Mouse (Mus musculus): ENCODE data around the gene Pcna.

Pcna gene

DNA sequence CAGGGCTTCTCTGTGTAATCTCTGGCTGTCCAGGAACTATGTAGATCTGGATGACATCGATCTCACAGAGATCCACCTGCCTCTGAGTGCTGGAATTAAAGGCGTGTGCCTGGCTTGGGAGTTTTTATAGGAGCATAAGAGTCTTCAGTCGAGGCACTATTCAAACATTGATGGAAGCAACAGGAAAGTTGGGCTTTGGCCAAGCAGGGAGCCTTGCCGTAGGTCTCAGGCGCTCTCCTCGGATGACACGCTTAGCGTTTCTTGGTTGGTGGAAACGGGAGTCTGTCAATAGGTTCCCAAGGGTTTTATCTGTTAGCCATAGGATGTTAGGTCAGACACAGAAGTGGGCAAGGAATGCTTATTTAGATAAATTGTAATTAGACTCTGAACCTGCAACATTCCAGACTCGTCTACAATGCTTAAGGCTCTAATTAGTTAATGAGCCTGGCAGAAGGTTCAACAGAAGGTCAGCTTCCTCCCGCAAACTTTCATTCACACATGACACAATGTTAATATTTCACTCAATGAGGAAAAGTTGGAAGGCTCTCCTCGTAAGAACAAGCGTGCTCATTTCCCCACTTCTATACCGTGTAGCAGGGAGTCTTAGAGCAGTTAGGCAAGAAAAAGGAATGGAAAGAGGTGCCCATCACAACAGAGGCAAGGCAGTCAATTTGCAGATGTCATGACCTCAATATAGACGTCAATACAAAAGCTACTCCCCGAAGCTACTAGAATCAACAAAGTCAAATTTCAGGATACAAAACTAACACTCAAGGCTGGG lies 18.9 kb downstream of the Pcna start:
- DNase-seq (ENCODE audit: low spot score): no peak

DNA sequence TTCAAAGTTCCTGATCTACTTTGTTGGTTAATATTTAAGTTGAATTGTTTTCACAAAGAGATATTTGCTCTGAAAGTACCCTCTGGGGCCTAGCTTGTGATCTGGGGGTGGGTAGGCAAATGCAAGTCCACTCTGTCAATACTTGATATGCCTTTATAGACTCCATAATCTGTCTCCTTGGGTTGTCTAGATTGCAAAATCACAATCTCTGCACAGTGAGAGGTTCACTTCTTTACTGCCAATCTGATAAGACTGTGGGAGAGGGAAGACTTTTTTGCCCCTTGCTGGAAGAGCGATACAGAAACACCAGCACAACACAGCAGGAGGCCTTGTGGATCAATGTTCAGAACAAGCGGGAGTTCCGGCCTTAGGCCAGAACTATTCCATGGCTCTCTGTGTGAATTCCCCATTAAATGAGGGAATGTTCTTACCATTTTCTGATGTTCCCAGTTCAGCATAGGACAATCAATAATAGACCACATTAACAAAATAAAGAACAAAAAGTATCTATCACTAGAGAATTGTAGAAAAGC lies 20.6 kb downstream of the Pcna start:
- DNase-seq (ENCODE audit: low spot score): no peak

DNA sequence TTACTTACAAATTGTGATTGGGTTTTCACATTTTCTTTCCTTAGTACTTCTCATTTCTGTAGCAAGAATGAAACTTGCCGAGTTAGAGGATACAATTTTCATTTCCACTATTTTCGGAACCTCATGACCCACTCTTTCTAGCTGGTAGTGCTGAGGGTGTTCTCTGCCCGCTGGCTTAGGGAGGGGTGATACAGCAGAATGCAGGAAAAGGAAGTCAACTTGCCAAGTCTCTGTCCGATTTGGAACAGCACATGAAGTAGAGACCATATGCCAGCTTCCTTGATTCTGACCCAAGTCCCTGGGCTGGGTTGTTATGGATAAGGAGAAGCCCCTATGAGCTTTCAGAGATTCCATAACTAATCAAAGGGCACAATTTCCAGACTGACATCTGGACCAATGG lies 28.8 kb downstream of the Pcna start:
- DNase-seq (ENCODE audit: low spot score): no peak

DNA sequence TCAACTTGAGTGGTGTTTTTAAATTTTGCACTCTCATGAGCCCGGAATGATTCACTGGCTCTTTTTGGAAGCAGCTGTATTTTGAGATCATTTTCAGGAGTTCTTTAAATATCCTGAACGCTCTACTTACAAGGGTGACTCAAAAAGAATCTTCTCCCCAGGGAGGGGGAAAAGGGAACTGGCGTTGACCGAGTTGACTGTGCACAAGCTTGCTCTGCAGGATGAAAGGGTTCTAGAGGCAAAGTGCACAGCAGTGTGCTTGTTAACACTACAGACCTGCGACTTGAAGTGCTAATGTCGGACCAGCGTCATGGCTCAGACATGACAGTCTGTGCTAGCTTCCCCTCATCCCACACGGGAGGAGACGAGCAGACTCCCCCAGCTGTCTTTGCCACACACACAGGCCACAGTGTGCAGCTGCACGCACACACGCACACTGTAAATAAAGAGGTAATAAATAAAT lies 31.5 kb downstream of the Pcna start:
- DNase-seq (ENCODE audit: low spot score): no peak

DNA sequence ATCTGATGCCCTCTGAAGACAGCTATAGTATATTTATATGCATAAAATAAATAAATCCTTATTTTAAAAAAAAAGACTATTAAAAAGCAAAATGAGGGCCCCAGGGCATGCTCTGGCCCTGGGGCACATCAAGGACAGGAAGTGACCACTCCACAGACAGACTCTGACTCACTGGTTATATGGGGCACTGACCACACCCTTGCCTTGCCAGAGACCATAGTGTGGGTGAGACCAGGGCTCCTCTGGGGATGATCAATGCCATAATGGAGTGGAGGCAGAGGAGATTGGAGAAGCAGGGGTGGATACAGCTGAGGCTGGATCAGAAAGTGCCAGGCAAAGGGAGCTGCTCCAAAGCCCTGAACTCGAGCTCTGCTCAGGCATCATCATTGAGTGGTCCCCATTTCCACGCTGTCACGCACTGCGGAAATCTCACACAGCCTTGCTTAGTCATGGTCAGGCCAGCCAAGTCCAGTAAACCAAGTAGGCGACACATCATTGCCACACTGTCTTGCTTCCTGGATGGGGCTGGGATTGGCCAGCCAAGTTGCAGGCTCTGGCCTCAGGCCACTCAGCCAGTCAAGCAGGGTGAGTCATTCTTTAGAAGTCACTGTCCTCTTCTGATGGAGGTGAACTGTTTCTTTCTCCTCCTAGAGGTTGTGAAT lies 41.0 kb downstream of the Pcna start:
- no peak for DNase-seq (ENCODE audit: low spot score)

DNA sequence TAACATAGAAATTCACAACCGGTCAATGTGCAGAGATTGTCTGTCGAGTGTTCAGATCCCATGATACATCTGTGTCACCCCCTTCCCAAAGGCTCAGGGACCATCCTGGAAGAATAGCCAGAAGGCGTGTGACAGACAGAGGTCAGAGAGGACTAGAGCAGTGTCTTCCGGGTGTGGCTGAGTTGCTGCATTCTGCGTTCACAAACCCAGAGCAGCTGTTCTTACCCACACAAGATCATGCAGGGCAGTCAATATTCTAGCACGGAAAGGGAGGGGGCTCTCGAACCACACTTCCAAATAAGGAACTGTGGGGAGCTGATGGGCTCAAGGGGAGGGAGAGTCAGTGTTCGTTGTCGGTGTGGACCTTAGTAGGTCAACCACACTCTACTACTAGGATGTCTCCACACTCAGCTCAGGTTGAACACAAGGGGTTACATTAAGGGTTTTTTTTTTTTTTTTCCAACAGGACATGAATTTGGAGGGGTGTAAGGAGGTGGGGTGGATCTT lies 42.3 kb downstream of the Pcna start:
- no peak for DNase-seq (ENCODE audit: low spot score)

DNA sequence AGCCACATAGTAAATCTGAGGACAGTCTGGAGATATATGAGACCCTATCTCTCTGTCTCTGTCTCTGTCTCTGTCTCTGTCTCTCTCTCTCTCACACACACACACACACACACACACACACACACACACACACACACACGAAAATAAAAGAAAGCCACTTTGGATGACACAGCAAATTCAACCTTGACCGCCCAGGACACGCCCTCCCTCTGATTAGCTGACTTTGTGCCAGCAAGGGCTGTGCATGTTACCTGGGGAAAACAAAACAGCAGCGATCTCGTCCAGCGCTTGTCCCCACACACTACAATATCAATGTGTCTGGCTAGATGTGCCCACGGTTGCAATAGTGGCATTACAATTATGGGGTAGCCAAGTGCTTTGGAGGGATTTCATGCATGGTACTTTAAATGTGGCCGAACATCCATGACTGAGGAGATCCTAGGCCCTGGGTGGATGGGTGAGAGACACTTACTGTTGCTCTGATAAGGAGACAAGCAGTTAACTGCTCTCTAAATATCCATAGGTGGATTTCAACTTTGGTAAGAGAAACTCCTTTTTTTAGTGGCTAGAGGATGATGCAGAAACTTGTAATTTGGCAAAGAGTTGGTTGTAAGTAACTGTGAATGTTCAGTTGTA lies 44.8 kb downstream of the Pcna start:
- no peak for DNase-seq (ENCODE audit: low spot score)

DNA sequence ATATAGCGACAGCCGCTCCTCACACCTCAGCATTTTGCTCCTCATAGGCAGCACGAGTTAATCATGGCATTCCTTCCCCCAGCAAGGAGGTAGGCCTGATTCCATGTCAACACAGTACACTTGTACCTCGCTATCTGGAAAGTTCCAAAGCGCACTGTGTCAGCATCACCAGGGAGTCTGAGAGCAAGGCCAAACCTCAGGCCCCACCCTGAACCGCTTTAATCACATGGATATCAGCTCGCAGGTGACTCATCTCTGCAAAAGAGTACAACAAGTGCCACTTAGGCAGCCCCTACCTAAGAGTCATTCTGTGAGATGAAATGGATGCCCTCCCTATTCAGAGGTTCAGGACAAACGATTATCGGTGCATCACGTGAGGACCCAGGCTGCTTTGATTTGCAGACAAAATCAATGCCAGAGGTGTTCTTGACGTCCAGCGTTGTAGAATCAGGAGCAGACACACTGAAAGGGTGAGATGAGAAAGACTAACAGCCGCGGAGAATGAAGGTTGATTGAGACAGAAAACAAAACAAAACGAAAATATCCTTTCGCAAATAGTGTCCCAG lies 46.7 kb downstream of the Pcna start:
- DNase-seq (ENCODE audit: low spot score): no peak

DNA sequence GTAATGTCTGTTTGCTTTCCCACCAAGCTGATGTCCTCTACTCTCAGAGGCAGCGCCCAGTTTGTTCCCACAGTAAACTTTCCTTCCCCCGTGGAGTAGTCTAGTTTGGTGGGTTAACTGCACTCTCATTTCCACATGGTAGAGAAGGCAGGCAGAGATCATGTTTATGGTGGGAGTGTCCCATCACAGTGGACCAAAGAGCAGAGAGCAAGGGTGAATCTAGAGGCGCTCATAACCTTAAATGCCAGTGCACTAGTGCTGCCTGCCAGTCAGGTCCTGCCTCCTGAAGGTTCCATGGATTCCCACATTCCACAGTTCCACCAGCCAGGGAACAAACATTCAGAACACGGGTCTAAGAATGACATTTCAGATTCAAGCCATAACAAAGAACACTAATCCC lies 47.6 kb downstream of the Pcna start:
- no peak for DNase-seq (ENCODE audit: low spot score)

DNA sequence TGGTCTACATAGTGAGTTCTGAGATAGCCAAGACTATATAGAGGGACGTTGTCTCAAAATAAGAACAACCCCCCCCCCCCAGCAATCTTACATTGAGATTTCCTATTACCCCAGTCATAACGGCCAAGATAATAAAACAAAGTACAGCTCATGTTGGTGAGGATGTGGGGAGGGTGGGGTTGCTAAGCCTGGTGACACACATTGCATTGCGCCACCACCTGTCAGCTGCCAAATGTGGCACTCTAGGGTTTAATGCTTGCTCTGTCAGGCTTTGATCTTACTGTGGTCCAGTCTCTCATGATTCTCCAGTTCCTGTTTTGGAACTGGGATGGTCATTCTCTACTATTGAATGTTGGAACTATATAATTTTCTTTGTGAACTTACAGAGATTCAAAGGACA lies 49.3 kb downstream of the Pcna start:
- DNase-seq (ENCODE audit: low spot score): no peak

DNA sequence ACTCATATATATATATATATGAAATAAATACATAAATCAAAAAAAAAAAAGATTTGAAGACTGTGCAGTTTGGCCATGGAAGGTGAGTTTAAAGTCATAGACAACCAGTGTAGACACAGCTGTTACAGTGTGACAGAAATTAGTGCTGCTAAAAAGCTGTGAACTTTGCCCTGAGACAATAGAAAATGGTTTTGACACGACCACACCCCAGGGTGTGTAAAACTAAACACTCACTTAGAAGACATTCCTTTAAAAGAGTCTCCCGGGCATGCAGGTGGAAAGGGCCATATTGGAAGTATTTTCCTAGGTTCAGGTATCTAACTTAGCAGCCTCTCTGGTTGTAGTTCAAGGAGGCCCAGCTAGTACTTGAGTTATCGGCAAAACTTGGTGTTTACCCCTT lies 49.9 kb downstream of the Pcna start:
- no peak for DNase-seq (ENCODE audit: low spot score)
